Comparison of ENCODE assay signal across 13 mouse cellular contexts in the genomic region with DNA sequence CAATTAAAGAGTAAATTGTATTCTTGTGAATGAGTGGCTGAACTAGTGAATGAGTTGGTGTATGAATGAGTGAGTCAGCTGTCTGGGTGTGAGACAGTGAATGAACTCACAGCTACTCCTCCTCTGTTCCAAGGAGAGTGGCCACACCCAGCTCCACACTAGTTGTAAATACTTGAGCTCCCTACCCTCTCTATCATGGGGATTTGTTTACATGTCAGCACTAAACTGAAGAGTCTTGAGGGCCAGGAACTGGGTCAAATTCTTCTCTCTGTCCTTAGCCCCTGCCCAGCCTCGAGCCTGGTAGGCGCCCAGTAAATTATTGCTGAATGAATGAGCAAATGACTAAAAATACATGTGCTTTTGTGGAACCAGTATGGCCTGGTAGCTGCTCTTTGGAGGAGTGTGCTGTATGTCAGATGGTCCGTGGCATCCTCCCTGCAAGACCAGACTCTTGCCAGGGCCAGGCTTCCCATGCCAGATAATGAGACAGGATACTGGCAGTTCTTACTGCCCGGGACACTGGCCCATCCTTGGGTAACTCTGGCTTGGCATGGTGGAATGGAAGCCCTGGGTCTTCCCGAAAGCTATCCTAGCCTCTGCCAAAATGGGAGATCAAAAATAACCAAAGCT.
DNase-seq lines count a peak whose midpoint lies in the region; ATAC-seq and TF ChIP-seq lines count a peak whose summit lies in the region.
"Had no signal": no experiment of that assay in that cellular context is flagged by ENCODE, and none has a peak within 500 bp of the region (broad histone marks: within the 10 kb centered on the region; RNA-seq: fewer than 3 reads in every experiment).

No protein-coding gene starts in this region.

- no peaks in the 10 kb centered on the region for H3K4me1 ChIP-seq in hindbrain, embryonic 16.5 days (ENCODE audit: control insufficient read depth, insufficient read depth, low read depth, low read length)
- no peaks in the 10 kb centered on the region for H3K4me1 ChIP-seq in hindbrain, embryonic 11.5 days (replicated peaks; ENCODE audit: control insufficient read depth, insufficient read depth, low read length)
- H3K4me1 ChIP-seq in lung, postnatal 0 days (ENCODE audit: insufficient read depth, low read depth, low read length): no peaks in the 10 kb centered on the region

- no peak overlapping the region for H3K4me2 ChIP-seq in hindbrain, embryonic 16.5 days (ENCODE audit: low read length)
- no peak overlapping the region for H3K4me2 ChIP-seq in hindbrain, embryonic 11.5 days (replicated peaks; ENCODE audit: low read depth, low read length)
- no peak overlapping the region for H3K4me2 ChIP-seq in lung, postnatal 0 days (replicated peaks; ENCODE audit: low read depth, low read length)
- H3K4me2 ChIP-seq: lung, embryonic 14.5 days had no signal

- H3K27ac ChIP-seq in hindbrain, embryonic 16.5 days (ENCODE audit: low read depth, low read length): no peak overlapping the region
- no peak overlapping the region for H3K27ac ChIP-seq in hindbrain, embryonic 11.5 days (ENCODE audit: low read depth, low read length)
- H3K27ac ChIP-seq in lung, postnatal 0 days (ENCODE audit: low read length): no peak overlapping the region
- H3K27ac ChIP-seq: heart, adult 2 months; kidney, postnatal 0 days had no signal

- no peak for TF ChIP-seq EP300 in lung, postnatal 0 days (IDR thresholded peaks at IDR 0.05)

- peaks cover 16% of the 10 kb centered on the region for H3K36me3 ChIP-seq in hindbrain, embryonic 16.5 days (ENCODE audit: control insufficient read depth, insufficient read depth, low read length)
- no peaks in the 10 kb centered on the region for H3K36me3 ChIP-seq in hindbrain, embryonic 11.5 days (ENCODE audit: control insufficient read depth, insufficient read depth, low read length)
- 0 out of 2 replicates have a peak, but pooled peaks cover 3% of the 10 kb centered on the region for H3K36me3 ChIP-seq in lung, postnatal 0 days (ENCODE audit: insufficient read depth, low read length)

- ATAC-seq in hindbrain, embryonic 16.5 days: peak; percentile 40; the same call in 1 of the 2 replicates
- ATAC-seq in hindbrain, embryonic 11.5 days (ENCODE audit: low FRiP score): no peak
- ATAC-seq in lung, postnatal 0 days: peak; percentile 71
- no peak for ATAC-seq in activated CD4-positive, CD25-positive, alpha-beta regulatory T cell, adult 4 months
- ATAC-seq: midbrain, embryonic 16.5 days had no signal

- no peaks in the 10 kb centered on the region for H3K9me3 ChIP-seq in hindbrain, embryonic 16.5 days (ENCODE audit: control insufficient read depth, low read length)
- no peaks in the 10 kb centered on the region for H3K9me3 ChIP-seq in hindbrain, embryonic 11.5 days (ENCODE audit: control insufficient read depth, low read length)
- H3K9me3 ChIP-seq in lung, postnatal 0 days (ENCODE audit: low read length): no peaks in the 10 kb centered on the region

- no peak for TF ChIP-seq CTCF in lung, postnatal 0 days (IDR thresholded peaks at IDR 0.05)

- H3K4me3 ChIP-seq in hindbrain, embryonic 16.5 days (ENCODE audit: low read length): no peak overlapping the region
- H3K4me3 ChIP-seq in hindbrain, embryonic 11.5 days (ENCODE audit: low read depth, low read length): no peak overlapping the region
- H3K4me3 ChIP-seq in lung, postnatal 0 days (ENCODE audit: low read depth, low read length): no peak overlapping the region
- H3K4me3 ChIP-seq: heart, adult 2 months had no signal

- no peaks in the 10 kb centered on the region for H3K27me3 ChIP-seq in hindbrain, embryonic 16.5 days (replicated peaks; ENCODE audit: control insufficient read depth, insufficient read depth, low read length)
- H3K27me3 ChIP-seq in hindbrain, embryonic 11.5 days (ENCODE audit: control insufficient read depth, insufficient read depth, low read length): no peaks in the 10 kb centered on the region
- no peaks in the 10 kb centered on the region for H3K27me3 ChIP-seq in lung, postnatal 0 days (replicated peaks; ENCODE audit: insufficient read depth, low read length)

- H3K9ac ChIP-seq in hindbrain, embryonic 16.5 days (ENCODE audit: low read depth, low read length): no peak overlapping the region
- no peak overlapping the region for H3K9ac ChIP-seq in hindbrain, embryonic 11.5 days (ENCODE audit: low read depth, low read length)
- H3K9ac ChIP-seq in lung, postnatal 0 days (replicated peaks; ENCODE audit: low read depth): no peak overlapping the region
- H3K9ac ChIP-seq: lung, embryonic 14.5 days had no signal

- DNase-seq in hindbrain, embryonic 11.5 days (ENCODE audit: low spot score): no peak
- peak; percentile 70 for DNase-seq in NIH3T3 (ENCODE audit: low read depth)
- peak; percentile 93 for DNase-seq in cerebellum, adult 9-11 months
- DNase-seq in lung, postnatal 0 days (ENCODE audit: low spot score): peak; percentile 45
- DNase-seq in thymus, postnatal 4 days: no peak
- DNase-seq in thymus, postnatal 25 days: no peak
- DNase-seq: lung, embryonic 14.5 days; thymus, adult 18-20 months had no signal

- WGBS in hindbrain, embryonic 16.5 days: 86% methylated on average over 5 of the region's 5 CpGs
- WGBS in hindbrain, embryonic 11.5 days: 86% methylated on average over 5 of the region's 5 CpGs
- 75% methylated on average over 5 of the region's 5 CpGs for WGBS in lung, postnatal 0 days

Comparison
In these comparisons a context has a peak if more than half of its experiments do, and no peak if none do; other contexts are left out.
1. ATAC-seq: peak in hindbrain, embryonic 16.5 days (single experiment) and lung, postnatal 0 days (single experiment); none in hindbrain, embryonic 11.5 days (single experiment) and activated CD4-positive, CD25-positive, alpha-beta regulatory T cell, adult 4 months (single experiment).
2. DNase-seq: peak in NIH3T3 (single experiment), cerebellum, adult 9-11 months (single experiment) and lung, postnatal 0 days (single experiment); none in hindbrain, embryonic 11.5 days (single experiment), thymus, postnatal 4 days (single experiment) and thymus, postnatal 25 days (single experiment).